Mouse (Mus musculus) CD4-positive, CD25-positive, alpha-beta regulatory T cell, adult 4 months (primary cell): ENCODE results near the gene Traip. TPM values are rescaled to one million over a fixed set of nuclear protein-coding genes. Genes with fewer than 3 reads are reported as not detected.

Experiments used
- ATAC-seq: one replicate; pipeline ENCODE4 v1.8.0; 2017
- polyA plus RNA-seq, 2 experiments: library from polyadenylated mRNA; unstranded; fragments of 100-300 nt; shearing (Covaris generic); gene quantifications; one replicate each; pipeline ENCODE4 v1.2.1; 2017

Traip gene
- polyA plus RNA-seq, 2 experiments from 2014 or later, result 2.4 to 5.1 TPM

- no peak for ATAC-seq
Observed at GRCm38 (mm10) chr9:107935374-107935773, 14.6 kb upstream of the Traip start, which contains the start of gene Camkv. Gene Camkv, plus strand, starts transcription at chr9:107935674.

GRCm38 (mm10) chr9:107935790-107936214 is 14.1 kb upstream of the Traip start:
- ATAC-seq, result no peak

- no peak for ATAC-seq
Observed at GRCm38 (mm10) chr9:107936215-107936822, 13.6 kb upstream of the Traip start.

GRCm38 (mm10) chr9:107936831-107937230 is 13.1 kb upstream of the Traip start:
- no peak for ATAC-seq

GRCm38 (mm10) chr9:107947241-107948194 is 2.4 kb upstream of the Traip start:
- ATAC-seq, result no peak

- ATAC-seq, result no peak
Observed at GRCm38 (mm10) chr9:107949184-107949921, 583 bp upstream of the Traip start.

- peak; percentile 100 for ATAC-seq
Observed at GRCm38 (mm10) chr9:107950460-107951355, 772 bp downstream of the Traip start.

GRCm38 (mm10) chr9:107955613-107956289 is 5.8 kb downstream of the Traip start:
- ATAC-seq, result no peak

- no peak for ATAC-seq
Observed at GRCm38 (mm10) chr9:107957141-107957540, 7.2 kb downstream of the Traip start.

- ATAC-seq, result no peak
Observed at GRCm38 (mm10) chr9:107959896-107960295, 10.0 kb downstream of the Traip start.

GRCm38 (mm10) chr9:107960928-107961327 is 11.0 kb downstream of the Traip start:
- no peak for ATAC-seq

GRCm38 (mm10) chr9:107961351-107961762 is 11.4 kb downstream of the Traip start:
- no peak for ATAC-seq

GRCm38 (mm10) chr9:107961881-107962280 is 11.9 kb downstream of the Traip start:
- ATAC-seq, result no peak

- no peak for ATAC-seq
Observed at GRCm38 (mm10) chr9:107962916-107963315, 13.0 kb downstream of the Traip start.

GRCm38 (mm10) chr9:107963700-107964099 is 13.8 kb downstream of the Traip start:
- peak; percentile 73 for ATAC-seq

GRCm38 (mm10) chr9:107964681-107965080 is 14.7 kb downstream of the Traip start:
- no peak for ATAC-seq

GRCm38 (mm10) chr9:107966676-107967075 is 16.7 kb downstream of the Traip start:
- no peak for ATAC-seq

- no peak for ATAC-seq
Observed at GRCm38 (mm10) chr9:107967437-107967836, 17.5 kb downstream of the Traip start.

GRCm38 (mm10) chr9:107968531-107968930 is 18.6 kb downstream of the Traip start:
- no peak for ATAC-seq

- no peak for ATAC-seq
Observed at GRCm38 (mm10) chr9:107970311-107970710, 20.4 kb downstream of the Traip start.
